In the genomic region with DNA sequence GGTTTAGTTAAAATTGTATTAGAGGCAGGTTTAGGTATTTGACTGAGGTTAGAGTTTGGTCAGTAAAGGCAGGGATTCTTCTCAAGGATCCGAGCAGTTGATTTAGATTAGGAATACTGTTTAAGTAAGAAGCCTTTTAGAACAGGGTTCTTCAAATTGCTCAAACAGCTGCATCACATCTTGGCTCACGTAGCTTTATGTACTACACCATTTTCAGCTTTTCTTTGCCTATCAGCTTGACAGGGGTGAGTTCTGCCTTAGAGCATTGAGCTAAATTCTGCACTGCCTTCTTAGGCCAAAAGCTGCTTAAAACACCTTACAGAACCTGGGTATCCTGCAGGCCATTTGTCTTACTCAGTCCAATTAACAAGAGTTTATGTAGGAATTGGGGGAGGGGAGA, we compare ENCODE assay signal across 21 mouse cellular contexts.
DNase-seq lines count a peak whose midpoint lies in the region; ATAC-seq and TF ChIP-seq lines count a peak whose summit lies in the region.
"Had no signal": no experiment of that assay in that cellular context is flagged by ENCODE, and none has a peak within 500 bp of the region (broad histone marks: within the 10 kb centered on the region; RNA-seq: fewer than 3 reads in every experiment).

No protein-coding gene starts in this region.

- H3K27me3 ChIP-seq in heart, embryonic 13.5 days (replicated peaks) = no peaks in the 10 kb centered on the region
- no peaks in the 10 kb centered on the region for H3K27me3 ChIP-seq in heart, embryonic 10.5 days (ENCODE audit: insufficient read depth, poor library complexity, severe bottlenecking)
- no peaks in the 10 kb centered on the region for H3K27me3 ChIP-seq in kidney, embryonic 15.5 days
- no peaks in the 10 kb centered on the region for H3K27me3 ChIP-seq in limb, embryonic 14.5 days (ENCODE audit: control insufficient read depth, insufficient read depth, low read length)
- no peaks in the 10 kb centered on the region for H3K27me3 ChIP-seq in liver, embryonic 11.5 days (replicated peaks; ENCODE audit: control insufficient read depth, insufficient read depth, low read length)

- H3K4me3 ChIP-seq in heart, embryonic 13.5 days = no peak overlapping the region
- no peak overlapping the region for H3K4me3 ChIP-seq in heart, embryonic 10.5 days
- H3K4me3 ChIP-seq in kidney, embryonic 15.5 days (replicated peaks) = no peak overlapping the region
- H3K4me3 ChIP-seq in limb, embryonic 14.5 days (replicated peaks; ENCODE audit: low read length) = no peak overlapping the region
- no peak overlapping the region for H3K4me3 ChIP-seq in liver, embryonic 11.5 days (ENCODE audit: low read depth, low read length)
- H3K4me3 ChIP-seq: forebrain, embryonic 10.5 days; hindbrain, embryonic 10.5 days had no signal

- DNase-seq in heart, embryonic 10.5 days (ENCODE audit: low spot score) = no peak
- no peak for DNase-seq in kidney, adult 9 months
- DNase-seq in limb, embryonic 14.5 days (ENCODE audit: low spot score) = no peak
- DNase-seq in lung, postnatal 10 days = peak; percentile 45
- DNase-seq in liver, embryonic 11.5 days (ENCODE audit: low spot score) = no peak
- no peak for DNase-seq in testis, postnatal 10 days (ENCODE audit: low spot score)
- DNase-seq: adrenal gland, postnatal 36 days; B cell, adult 2 months; cerebellum, adult 11-12 months; cerebellum, postnatal 25 days; embryo, embryonic 11 days; forebrain, postnatal 0 days; kidney, postnatal 10 days; liver; liver, postnatal 0 days; right cerebral cortex, postnatal 25 days; thymus, postnatal 25 days had no signal

- H3K36me3 ChIP-seq in heart, embryonic 13.5 days = no peaks in the 10 kb centered on the region
- no peaks in the 10 kb centered on the region for H3K36me3 ChIP-seq in heart, embryonic 10.5 days
- no peaks in the 10 kb centered on the region for H3K36me3 ChIP-seq in kidney, embryonic 15.5 days
- H3K36me3 ChIP-seq in limb, embryonic 14.5 days (ENCODE audit: control insufficient read depth, insufficient read depth, low read length) = no peaks in the 10 kb centered on the region
- H3K36me3 ChIP-seq in liver, embryonic 11.5 days (ENCODE audit: control insufficient read depth, insufficient read depth, low read length) = no peaks in the 10 kb centered on the region
- H3K36me3 ChIP-seq: forebrain, embryonic 10.5 days; hindbrain, embryonic 10.5 days had no signal

- H3K4me2 ChIP-seq in heart, embryonic 13.5 days = no peak overlapping the region
- no peak overlapping the region for H3K4me2 ChIP-seq in kidney, embryonic 15.5 days
- H3K4me2 ChIP-seq in limb, embryonic 14.5 days (replicated peaks; ENCODE audit: low read depth, low read length, severe bottlenecking) = no peak overlapping the region
- no peak overlapping the region for H3K4me2 ChIP-seq in liver, embryonic 11.5 days

- peaks cover 67% of the 10 kb centered on the region for H3K4me1 ChIP-seq in heart, embryonic 13.5 days
- peaks cover 45% of the 10 kb centered on the region for H3K4me1 ChIP-seq in heart, embryonic 10.5 days
- peaks cover 47% of the 10 kb centered on the region for H3K4me1 ChIP-seq in kidney, embryonic 15.5 days
- peaks cover 45% of the 10 kb centered on the region for H3K4me1 ChIP-seq in limb, embryonic 14.5 days (ENCODE audit: control insufficient read depth, insufficient read depth, low read length)
- H3K4me1 ChIP-seq in liver, embryonic 11.5 days (replicated peaks; ENCODE audit: control insufficient read depth, insufficient read depth, low read length) = peaks cover 16% of the 10 kb centered on the region

- 75% methylated on average over 2 of the region's 2 CpGs for WGBS in heart, embryonic 13.5 days
- 83% methylated on average over 2 of the region's 2 CpGs for WGBS in heart, embryonic 10.5 days
- WGBS in kidney, embryonic 15.5 days = 46% methylated on average over 2 of the region's 2 CpGs
- 67% methylated on average over 2 of the region's 2 CpGs for WGBS in limb, embryonic 14.5 days
- 76% methylated on average over 2 of the region's 2 CpGs for WGBS in liver, embryonic 11.5 days

- ATAC-seq in heart, embryonic 13.5 days (ENCODE audit: extremely low read depth, insufficient number of reproducible peaks, low FRiP score, low TSS enrichment) = no peak
- no peak for ATAC-seq in kidney, embryonic 15.5 days (replicated peaks; ENCODE audit: low FRiP score)
- no peak for ATAC-seq in limb, embryonic 14.5 days (ENCODE audit: low FRiP score, low read depth)
- ATAC-seq in liver, embryonic 11.5 days (replicated peaks; ENCODE audit: low FRiP score) = no peak
- ATAC-seq: forebrain, postnatal 0 days; liver, postnatal 0 days had no signal

- H3K9me3 ChIP-seq in heart, embryonic 13.5 days = no peaks in the 10 kb centered on the region
- no peaks in the 10 kb centered on the region for H3K9me3 ChIP-seq in heart, embryonic 10.5 days
- H3K9me3 ChIP-seq in kidney, embryonic 15.5 days (replicated peaks) = no peaks in the 10 kb centered on the region
- H3K9me3 ChIP-seq in limb, embryonic 14.5 days (ENCODE audit: control insufficient read depth, low read length) = no peaks in the 10 kb centered on the region
- no peaks in the 10 kb centered on the region for H3K9me3 ChIP-seq in liver, embryonic 11.5 days (ENCODE audit: control insufficient read depth, low read length)
- H3K9me3 ChIP-seq: forebrain, embryonic 10.5 days; hindbrain, embryonic 10.5 days had no signal

- TF ChIP-seq POLR2A in limb, embryonic 14.5 days (IDR thresholded peaks at IDR 0.05; ENCODE audit: borderline replicate concordance, extremely low read depth, insufficient read depth, insufficient read length) = no peak

- H3K9ac ChIP-seq in heart, embryonic 13.5 days = no peak overlapping the region
- H3K9ac ChIP-seq in kidney, embryonic 15.5 days = no peak overlapping the region
- H3K9ac ChIP-seq in limb, embryonic 14.5 days (ENCODE audit: low read depth, low read length, severe bottlenecking) = no peak overlapping the region
- H3K9ac ChIP-seq in liver, embryonic 11.5 days (ENCODE audit: low read depth, low read length) = no peak overlapping the region
- H3K9ac ChIP-seq: forebrain, postnatal 0 days; liver, postnatal 0 days had no signal

- peak overlapping the region; percentile 42 for H3K27ac ChIP-seq in heart, embryonic 13.5 days (replicated peaks)
- no peak overlapping the region for H3K27ac ChIP-seq in heart, embryonic 10.5 days
- H3K27ac ChIP-seq in kidney, embryonic 15.5 days = peak overlapping the region; percentile 71
- H3K27ac ChIP-seq in limb, embryonic 14.5 days (replicated peaks; ENCODE audit: low read depth, low read length) = peak overlapping the region; percentile 81; the same call in 1 of the 2 replicates
- H3K27ac ChIP-seq in liver, embryonic 11.5 days (ENCODE audit: low read depth, low read length) = no peak overlapping the region
- H3K27ac ChIP-seq: forebrain, embryonic 10.5 days; hindbrain, embryonic 10.5 days had no signal

Comparison
In these comparisons a context has a peak if more than half of its experiments do, and no peak if none do; other contexts are left out.
1. H3K27ac ChIP-seq: peak in heart, embryonic 13.5 days (single experiment), kidney, embryonic 15.5 days (single experiment) and limb, embryonic 14.5 days (single experiment); none in heart, embryonic 10.5 days (single experiment) and liver, embryonic 11.5 days (single experiment).